Mouse (Mus musculus) neural tube, embryonic 15.5 days (tissue): Measurements from ENCODE around the gene Rgs6. TPM values are rescaled to one million over a fixed set of nuclear protein-coding genes. Genes with fewer than 3 reads are reported as not detected.

Source experiments
- ATAC-seq: fragments of 200-750 bp; cut with Nextera tagmentation; 2 replicates; pipeline ENCODE4 v1.8.0; 2017; ENCODE audit warnings: mild to moderate bottlenecking, moderate TSS enrichment, moderate library complexity; ENCODE audit not compliant: low FRiP score
- H3K27ac ChIP-seq: fragments of 300-500 bp; sonication (generic); replicated peaks from 2 replicates; pipeline ENCODE4 v1.5.1; 2015; ENCODE audit warnings: mild to moderate bottlenecking, inconsistent platforms
- H3K27me3 ChIP-seq: fragments of 300-500 bp; sonication (generic); replicated peaks from 2 replicates; pipeline ENCODE4 v1.6.1; 2015; ENCODE audit warnings: inconsistent platforms
- H3K36me3 ChIP-seq: fragments of 300-500 bp; sonication (generic); 2 replicates; pipeline ENCODE4 v1.6.1; 2015; ENCODE audit warnings: inconsistent platforms
- H3K4me1 ChIP-seq: fragments of 300-500 bp; sonication (generic); 2 replicates; pipeline ENCODE4 v1.6.1; 2015; ENCODE audit warnings: inconsistent platforms
- H3K4me2 ChIP-seq: fragments of 300-500 bp; sonication (generic); 2 replicates; pipeline ENCODE4 v1.6.1; 2015; ENCODE audit warnings: inconsistent platforms, mild to moderate bottlenecking, moderate library complexity
- H3K4me3 ChIP-seq: fragments of 300-500 bp; sonication (generic); replicated peaks from 2 replicates; pipeline ENCODE4 v1.5.1; 2015; ENCODE audit warnings: mild to moderate bottlenecking, inconsistent platforms
- H3K9ac ChIP-seq: fragments of 300-500 bp; sonication (generic); replicated peaks from 2 replicates; pipeline ENCODE4 v1.6.1; 2015; ENCODE audit warnings: mild to moderate bottlenecking, inconsistent platforms
- H3K9me3 ChIP-seq: fragments of 300-500 bp; sonication (generic); replicated peaks from 2 replicates; pipeline ENCODE4 v1.6.1; 2016; ENCODE audit warnings: inconsistent platforms
- WGBS: fragments of 180-500 bp; shearing (Covaris S2); methylation state at CpG from one replicate; pipeline ENCODE4 v1.1.7; 2015; ENCODE audit warnings: mixed read lengths; 5-methylcytosine and 5-hydroxymethylcytosine counted together
- polyA plus RNA-seq: library from polyadenylated mRNA; unstranded; fragments of >200 nt; fragmentation: Nextera tagmentation; extraction: Ambion mirVana; gene quantifications from 2 replicates; pipeline ENCODE4 v1.2.1, GENCODE M21; 2015

Gene Rgs6
- polyA plus RNA-seq, 1 experiment from 2014 or later, result 7.1 TPM

DNA sequence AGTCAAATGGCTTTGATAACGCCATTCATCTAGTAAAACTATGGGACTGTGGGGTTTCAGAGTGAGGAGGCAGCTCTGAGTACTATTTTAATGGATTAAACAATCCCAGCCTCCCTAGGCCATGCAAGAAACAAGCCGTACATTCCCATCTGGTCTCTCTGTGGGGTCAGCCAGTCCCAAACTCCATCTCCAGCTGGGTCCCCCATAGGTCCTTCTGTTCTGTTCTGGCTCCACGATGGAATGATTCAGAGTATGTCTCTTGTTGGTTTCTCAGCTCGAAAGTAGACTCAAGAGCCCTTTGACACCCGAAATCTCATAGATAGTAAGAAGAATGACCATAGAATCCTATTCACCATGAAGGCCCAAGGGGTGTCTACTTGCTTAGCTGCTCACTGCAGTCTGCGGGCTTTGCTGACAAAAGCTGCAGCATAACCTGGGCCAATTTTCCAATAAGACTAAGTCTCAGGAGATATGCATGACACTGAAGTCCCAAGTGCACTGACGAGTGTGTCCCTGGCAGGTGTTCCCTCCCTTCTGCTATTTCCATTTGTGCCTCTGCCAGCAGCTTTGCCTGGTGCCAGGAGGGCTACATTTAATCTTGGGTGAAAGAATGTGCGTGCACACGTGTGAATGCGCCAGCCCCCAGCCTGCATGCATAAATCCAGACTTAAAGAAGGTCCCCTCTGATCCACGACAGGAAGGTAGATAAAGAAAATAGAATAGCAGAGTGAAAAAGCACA, 522.0 kb downstream of the Rgs6 start:
- no peak overlapping the region for H3K4me3 ChIP-seq
- no peaks in the 10 kb centered on the region for H3K27me3 ChIP-seq
- no peak overlapping the region for H3K4me2 ChIP-seq
- no peaks in the 10 kb centered on the region for H3K36me3 ChIP-seq
- peaks cover 24% of the 10 kb centered on the region for H3K4me1 ChIP-seq
- no peak overlapping the region for H3K9ac ChIP-seq
- no peak overlapping the region for H3K27ac ChIP-seq
- WGBS, result 54% methylated on average over 11 of the region's 11 CpGs
- no peaks in the 10 kb centered on the region for H3K9me3 ChIP-seq
- no peak for ATAC-seq

DNA sequence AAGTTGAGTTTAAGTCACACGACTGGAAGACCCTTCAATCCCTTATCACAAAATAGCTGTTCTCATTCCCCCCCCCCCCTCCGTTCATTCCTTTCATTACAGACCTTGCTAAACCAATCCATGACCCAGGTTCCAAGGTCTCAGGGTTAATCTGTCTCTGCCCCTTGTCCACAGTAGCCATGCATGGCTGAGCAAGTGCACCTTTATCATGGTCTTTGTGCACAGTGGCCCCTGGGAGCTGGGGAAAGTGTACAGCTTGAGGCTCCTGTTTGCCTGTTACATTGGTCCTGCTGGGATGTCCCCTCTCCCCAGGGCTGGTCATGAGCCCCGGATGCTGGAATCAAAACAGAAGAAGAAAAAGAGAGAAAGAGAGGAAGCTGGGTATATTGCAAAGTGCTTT, 522.6 kb downstream of the Rgs6 start:
- H3K9me3 ChIP-seq, result no peaks in the 10 kb centered on the region
- WGBS, result 84% methylated on average over 3 of the region's 3 CpGs
- no peaks in the 10 kb centered on the region for H3K36me3 ChIP-seq
- H3K4me2 ChIP-seq, result no peak overlapping the region
- no peak overlapping the region for H3K9ac ChIP-seq
- H3K27ac ChIP-seq, result no peak overlapping the region
- no peak for ATAC-seq
- peaks cover 24% of the 10 kb centered on the region for H3K4me1 ChIP-seq
- H3K4me3 ChIP-seq, result no peak overlapping the region
- no peaks in the 10 kb centered on the region for H3K27me3 ChIP-seq

- no peaks in the 10 kb centered on the region for H3K36me3 ChIP-seq
- peaks cover 24% of the 10 kb centered on the region for H3K4me1 ChIP-seq
- ATAC-seq, result peak; percentile 34; the same call in 1 of the 2 replicates
- no peak overlapping the region for H3K4me3 ChIP-seq
- no peak overlapping the region for H3K27ac ChIP-seq
- no peaks in the 10 kb centered on the region for H3K27me3 ChIP-seq
- no peak overlapping the region for H3K4me2 ChIP-seq
- H3K9me3 ChIP-seq, result no peaks in the 10 kb centered on the region
- H3K9ac ChIP-seq, result no peak overlapping the region
- WGBS, result 82% methylated on average over 5 of the region's 5 CpGs
Measured at GRCm38 (mm10) chr12:83112283-83112682, 524.2 kb downstream of the Rgs6 start.

DNA sequence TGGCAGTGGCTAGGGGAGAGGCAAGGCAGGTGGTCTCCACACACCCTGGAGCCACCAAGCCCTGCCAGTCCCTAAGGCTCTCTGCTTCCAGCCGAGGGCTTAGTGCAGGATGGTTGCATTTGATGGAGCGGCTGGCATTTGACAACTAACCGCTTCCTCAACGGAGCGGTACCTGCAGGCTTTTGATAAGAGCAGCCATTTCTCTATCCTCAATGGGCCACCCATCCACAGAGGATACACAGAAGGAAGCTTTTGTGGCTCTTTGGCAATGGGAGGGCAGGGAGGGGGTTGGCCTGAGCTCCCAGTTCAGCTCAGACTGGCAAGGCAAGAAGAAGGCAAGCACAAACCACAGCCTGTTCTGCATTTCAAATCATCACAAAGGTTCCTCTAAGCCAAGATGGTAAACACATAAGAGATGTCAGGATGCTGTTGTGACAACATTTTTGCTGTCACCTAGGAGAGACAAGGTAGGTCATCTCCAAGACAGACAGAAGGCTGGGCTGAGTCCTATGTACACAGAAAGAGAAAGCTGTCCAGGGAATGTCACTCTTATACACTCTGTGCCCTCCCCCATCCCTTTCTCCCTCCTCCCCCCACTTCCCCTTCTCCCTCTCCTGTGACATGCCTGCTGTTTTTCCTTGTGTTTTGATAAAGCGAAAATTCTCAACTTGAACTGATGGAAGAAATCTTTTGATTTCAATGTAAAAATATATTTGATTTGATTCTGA, 525.0 kb downstream of the Rgs6 start:
- peaks cover 24% of the 10 kb centered on the region for H3K4me1 ChIP-seq
- no peak for ATAC-seq
- H3K4me3 ChIP-seq, result no peak overlapping the region
- H3K27me3 ChIP-seq, result no peaks in the 10 kb centered on the region
- no peak overlapping the region for H3K9ac ChIP-seq
- no peaks in the 10 kb centered on the region for H3K9me3 ChIP-seq
- H3K27ac ChIP-seq, result no peak overlapping the region
- no peak overlapping the region for H3K4me2 ChIP-seq
- H3K36me3 ChIP-seq, result no peaks in the 10 kb centered on the region
- WGBS, result 66% methylated on average over 6 of the region's 6 CpGs

- H3K9ac ChIP-seq, result no peak overlapping the region
- H3K36me3 ChIP-seq, result no peaks in the 10 kb centered on the region
- WGBS, result 41% methylated on average over 3 of the region's 3 CpGs
- no peaks in the 10 kb centered on the region for H3K27me3 ChIP-seq
- H3K4me1 ChIP-seq, result peaks cover 24% of the 10 kb centered on the region
- no peak for ATAC-seq
- H3K4me2 ChIP-seq, result no peak overlapping the region
- H3K4me3 ChIP-seq, result no peak overlapping the region
- H3K27ac ChIP-seq, result no peak overlapping the region
- no peaks in the 10 kb centered on the region for H3K9me3 ChIP-seq
Measured at GRCm38 (mm10) chr12:83113971-83114370, 525.9 kb downstream of the Rgs6 start.

DNA sequence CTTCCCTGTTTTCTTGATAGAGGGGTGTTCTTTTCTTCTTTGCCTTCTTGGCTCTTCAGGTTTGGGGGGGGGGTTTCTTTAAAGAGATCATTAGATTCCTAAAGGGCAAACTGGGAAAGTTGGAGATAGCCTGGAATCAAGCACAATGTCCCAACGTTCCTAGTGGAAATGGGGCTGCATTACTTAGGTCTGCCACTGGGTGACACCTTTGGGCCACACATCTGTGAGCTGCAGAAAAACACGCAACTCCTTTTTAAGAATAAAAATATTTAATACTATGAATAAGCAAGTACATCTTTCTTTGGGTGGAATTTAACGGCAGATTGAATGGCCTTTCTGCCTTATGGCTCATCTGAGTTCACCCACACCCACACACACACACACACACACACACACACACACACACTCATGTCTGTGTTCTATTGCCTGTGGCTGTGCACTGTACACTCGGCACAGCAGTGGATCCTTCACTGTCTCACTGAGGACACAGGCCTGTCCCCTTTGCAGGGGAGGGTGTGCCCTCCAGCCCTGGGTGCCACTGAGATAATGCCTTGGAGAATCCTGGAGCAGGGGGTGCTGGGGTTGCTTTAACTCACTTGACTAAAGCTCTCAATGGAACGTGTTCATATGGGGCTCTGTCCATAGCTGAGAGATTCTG, 526.4 kb downstream of the Rgs6 start:
- Histone ChIP-seq H3K9me3 (no peaks in the 10 kb centered on the region), H3K4me1 (peaks cover 24% of the 10 kb centered on the region), H3K27ac (no peak overlapping the region), H3K27me3 (no peaks in the 10 kb centered on the region), H3K4me3 (no peak overlapping the region), H3K9ac (no peak overlapping the region), H3K36me3 (no peaks in the 10 kb centered on the region), H3K4me2 (no peak overlapping the region)
- ATAC-seq, result peak; percentile 29; the same call in 1 of the 2 replicates
- WGBS, result 32% methylated on average over 5 of the region's 5 CpGs

DNA sequence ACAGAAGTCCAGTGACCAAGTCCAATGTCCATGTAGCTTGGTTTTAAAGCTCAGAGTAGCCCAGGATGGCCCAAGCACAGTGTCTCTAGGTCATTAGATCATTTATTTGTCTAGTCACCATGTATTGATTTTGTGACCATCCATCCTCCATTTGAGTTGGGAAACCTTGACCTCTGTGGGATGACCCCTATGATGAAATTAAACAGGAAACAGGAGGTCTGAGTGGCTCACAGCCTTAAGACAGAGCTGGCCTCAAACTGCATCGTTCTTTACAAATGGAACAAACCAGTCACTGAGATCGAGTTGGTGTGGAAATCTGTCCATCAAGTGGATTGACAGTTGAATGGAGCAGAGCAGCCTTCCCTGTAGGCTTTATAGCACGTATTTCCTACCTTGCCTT, 536.0 kb downstream of the Rgs6 start:
- Histone ChIP-seq H3K9me3 (no peaks in the 10 kb centered on the region), H3K4me1 (peaks cover 9% of the 10 kb centered on the region), H3K4me3 (no peak overlapping the region), H3K4me2 (no peak overlapping the region), H3K36me3 (no peaks in the 10 kb centered on the region), H3K27me3 (no peaks in the 10 kb centered on the region), H3K9ac (no peak overlapping the region), H3K27ac (no peak overlapping the region)
- ATAC-seq, result no peak
- 77% methylated on average over 3 of the region's 3 CpGs for WGBS

- Histone ChIP-seq H3K4me1 (peaks cover 9% of the 10 kb centered on the region), H3K36me3 (no peaks in the 10 kb centered on the region), H3K4me3 (no peak overlapping the region), H3K27ac (no peak overlapping the region), H3K9ac (no peak overlapping the region), H3K27me3 (no peaks in the 10 kb centered on the region), H3K4me2 (no peak overlapping the region), H3K9me3 (no peaks in the 10 kb centered on the region)
- ATAC-seq, result no peak
- WGBS, result 85% methylated on average over 4 of the region's 4 CpGs
Measured at GRCm38 (mm10) chr12:83125284-83125683, 537.2 kb downstream of the Rgs6 start.

DNA sequence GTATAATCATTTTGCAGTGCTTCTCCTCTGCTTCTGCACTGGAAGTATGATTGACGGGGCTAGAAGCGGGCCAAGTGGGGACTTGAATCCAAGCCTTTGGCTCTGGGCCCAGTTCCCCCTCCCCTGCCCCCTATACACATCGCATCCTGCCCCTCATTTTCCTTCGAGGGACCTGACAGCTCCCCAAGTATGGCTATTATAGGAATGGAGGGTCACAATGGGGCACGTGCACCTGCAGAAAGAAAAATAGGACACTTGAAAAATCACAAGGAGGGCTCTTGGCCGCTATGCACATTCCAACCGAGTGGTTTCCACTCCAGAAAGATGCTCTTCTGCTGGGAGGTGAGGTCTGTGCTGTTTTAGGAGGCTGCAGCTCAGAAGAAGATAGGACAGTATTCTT, 538.8 kb downstream of the Rgs6 start:
- Histone ChIP-seq H3K9me3 (no peaks in the 10 kb centered on the region), H3K27me3 (no peaks in the 10 kb centered on the region), H3K4me1 (peaks cover 11% of the 10 kb centered on the region), H3K27ac (no peak overlapping the region), H3K36me3 (no peaks in the 10 kb centered on the region), H3K9ac (no peak overlapping the region), H3K4me2 (no peak overlapping the region), H3K4me3 (no peak overlapping the region)
- WGBS, result 81% methylated on average over 7 of the region's 7 CpGs
- ATAC-seq, result no peak

- Histone ChIP-seq H3K36me3 (no peaks in the 10 kb centered on the region), H3K9ac (no peak overlapping the region), H3K27ac (no peak overlapping the region), H3K4me3 (no peak overlapping the region), H3K27me3 (no peaks in the 10 kb centered on the region), H3K4me1 (peaks cover 11% of the 10 kb centered on the region), H3K4me2 (no peak overlapping the region), H3K9me3 (no peaks in the 10 kb centered on the region)
- ATAC-seq, result no peak
- WGBS, result 40% methylated on average over 6 of the region's 6 CpGs
Measured at GRCm38 (mm10) chr12:83127955-83128354, 539.9 kb downstream of the Rgs6 start.

GRCm38 (mm10) chr12:83128606-83129005, 540.5 kb downstream of the Rgs6 start:
- Histone ChIP-seq H3K27me3 (no peaks in the 10 kb centered on the region), H3K36me3 (no peaks in the 10 kb centered on the region), H3K4me2 (no peak overlapping the region), H3K9me3 (no peaks in the 10 kb centered on the region), H3K9ac (no peak overlapping the region), H3K4me1 (peaks cover 12% of the 10 kb centered on the region), H3K4me3 (no peak overlapping the region), H3K27ac (no peak overlapping the region)
- WGBS, result 76% methylated on average over 3 of the region's 3 CpGs
- ATAC-seq, result no peak

- no peak overlapping the region for H3K9ac ChIP-seq
- H3K9me3 ChIP-seq, result no peaks in the 10 kb centered on the region
- no peak overlapping the region for H3K27ac ChIP-seq
- H3K27me3 ChIP-seq, result no peaks in the 10 kb centered on the region
- WGBS, result 66% methylated on average over 4 of the region's 4 CpGs
- ATAC-seq, result no peak
- H3K4me3 ChIP-seq, result no peak overlapping the region
- H3K4me1 ChIP-seq, result peaks cover 13% of the 10 kb centered on the region
- H3K36me3 ChIP-seq, result no peaks in the 10 kb centered on the region
- H3K4me2 ChIP-seq, result no peak overlapping the region
Measured at GRCm38 (mm10) chr12:83131405-83131804, 543.3 kb downstream of the Rgs6 start.
